Mouse (Mus musculus) intestine, embryonic 14.5 days (tissue): ENCODE results near the gene Mbnl2. TPM values are rescaled to one million over a fixed set of nuclear protein-coding genes. Genes with fewer than 3 reads are reported as not detected.
A peak's percentile ranks its signal among the peaks of the same experiment; 100 is the strongest.

Source experiments
- ATAC-seq: fragments of 200-750 bp; cut with Nextera tagmentation; replicated peaks from 2 replicates; pipeline ENCODE4 v1.8.0; 2017; ENCODE audit warnings: low read depth, moderate number of reproducible peaks, moderate TSS enrichment, moderate library complexity; ENCODE audit not compliant: low FRiP score, low TSS enrichment
- DNase-seq: peaks from one replicate; pipeline ENCODE4 v3.0.0-alpha.2; 2018; ENCODE audit warnings: low spot score
- H3K27ac ChIP-seq: fragments of 300-500 bp; sonication (generic); 2 replicates; pipeline ENCODE4 v1.5.1; 2014; ENCODE audit warnings: low read depth, mild to moderate bottlenecking, control low read depth
- H3K27me3 ChIP-seq: fragments of 300-500 bp; sonication (generic); replicated peaks from 2 replicates; pipeline ENCODE4 v1.6.1; 2014; ENCODE audit warnings: low read length, control low read depth; ENCODE audit not compliant: control insufficient read depth, insufficient read depth
- H3K36me3 ChIP-seq: fragments of 300-500 bp; sonication (generic); 2 replicates; pipeline ENCODE4 v1.6.1; 2014; ENCODE audit warnings: low read length, control low read depth; ENCODE audit not compliant: control insufficient read depth, insufficient read depth
- H3K4me1 ChIP-seq: fragments of 300-500 bp; sonication (generic); replicated peaks from 2 replicates; pipeline ENCODE4 v1.6.1; 2014; ENCODE audit warnings: low read length, control low read depth, mixed read lengths; ENCODE audit not compliant: control insufficient read depth, insufficient read depth
- H3K4me2 ChIP-seq: fragments of 300-500 bp; sonication (generic); 2 replicates; pipeline ENCODE4 v1.6.1; 2014; ENCODE audit warnings: low read length
- H3K4me3 ChIP-seq: fragments of 300-500 bp; sonication (generic); 2 replicates; pipeline ENCODE4 v1.5.1; 2014; ENCODE audit warnings: low read depth, low read length, control low read depth, mixed read lengths
- H3K9ac ChIP-seq: fragments of 300-500 bp; sonication (generic); 2 replicates; pipeline ENCODE4 v1.6.1; 2014; ENCODE audit warnings: mild to moderate bottlenecking, low read length
- H3K9me3 ChIP-seq: fragments of 300-500 bp; sonication (generic); 2 replicates; pipeline ENCODE4 v1.6.1; 2016; ENCODE audit warnings: low read length, control low read depth; ENCODE audit not compliant: control insufficient read depth
- WGBS: fragments of 180-500 bp; shearing (Covaris S2); extraction: QIAGEN DNeasy Blood & Tissue Kit; methylation state at CpG from one replicate; pipeline ENCODE4 v1.1.7; 2014; 5-methylcytosine and 5-hydroxymethylcytosine counted together
- polyA plus RNA-seq: library from polyadenylated mRNA; unstranded; fragments of >200 nt; fragmentation: Nextera tagmentation; extraction: Ambion mirVana; gene quantifications from 2 replicates; pipeline ENCODE4 v1.2.1, GENCODE M21; 2014

Mbnl2 gene
- polyA plus RNA-seq, 1 experiment from 2014 or later: 111 TPM

DNA sequence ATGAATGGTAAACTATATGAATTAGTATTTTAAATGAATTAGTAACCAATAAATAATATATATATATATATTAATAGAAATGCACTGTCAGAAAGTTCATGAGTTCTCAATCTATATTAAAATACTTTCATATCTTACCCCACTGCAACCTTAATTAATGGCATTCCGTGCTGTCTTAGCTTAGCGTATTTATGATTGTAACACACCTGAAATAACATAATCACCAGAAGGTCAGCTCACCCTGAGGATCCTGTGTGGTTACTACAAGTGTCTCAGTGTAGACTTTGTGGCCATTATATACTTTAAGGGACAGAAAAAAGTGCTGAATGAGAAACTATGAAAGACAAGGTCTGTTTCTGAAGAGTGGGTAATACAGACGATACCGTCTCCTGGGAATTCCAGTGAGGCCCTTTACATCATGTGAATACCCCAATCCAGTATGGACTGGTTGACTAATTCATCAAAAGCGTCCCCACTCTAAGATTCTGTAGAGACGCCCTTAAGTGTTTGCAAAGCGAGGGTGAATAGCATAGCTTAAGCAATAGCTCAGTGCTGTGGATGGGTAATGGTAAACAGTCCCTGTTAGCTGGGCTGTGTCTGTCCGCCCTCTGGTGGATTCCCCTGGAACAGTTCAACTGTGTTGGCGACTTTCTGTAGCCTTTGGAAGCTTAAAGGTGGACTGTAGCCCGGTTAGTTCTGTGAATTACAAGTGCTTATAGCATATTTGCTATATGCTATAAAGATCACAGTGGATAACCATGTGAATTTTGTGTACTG is 122.6 kb downstream of the Mbnl2 start:
- Histone ChIP-seq H3K36me3 (peaks cover 56% of the 10 kb centered on the region), H3K9me3 (no peaks in the 10 kb centered on the region), H3K9ac (no peak overlapping the region), H3K27me3 (no peaks in the 10 kb centered on the region), H3K27ac (no peak overlapping the region), H3K4me1 (no peaks in the 10 kb centered on the region), H3K4me3 (no peak overlapping the region), H3K4me2 (no peak overlapping the region)
- 36% methylated on average over 10 of the region's 10 CpGs for WGBS
- DNase-seq: peak; percentile 88
- peak; percentile 88 for ATAC-seq

- Histone ChIP-seq H3K4me2 (no peak overlapping the region), H3K9me3 (no peaks in the 10 kb centered on the region), H3K36me3 (peaks cover 65% of the 10 kb centered on the region), H3K27ac (no peak overlapping the region), H3K9ac (no peak overlapping the region), H3K4me3 (no peak overlapping the region), H3K4me1 (no peaks in the 10 kb centered on the region), H3K27me3 (no peaks in the 10 kb centered on the region)
- no peak for DNase-seq
- 78% methylated on average over 6 of the region's 6 CpGs for WGBS
- ATAC-seq: no peak
Measured at GRCm38 (mm10) chr14:120399614-120400013, 124.1 kb downstream of the Mbnl2 start.

GRCm38 (mm10) chr14:120401158-120401557 is 125.7 kb downstream of the Mbnl2 start:
- no peak overlapping the region for H3K9ac ChIP-seq
- 91% methylated on average over 15 of the region's 15 CpGs for WGBS
- H3K4me1 ChIP-seq: no peaks in the 10 kb centered on the region
- no peak overlapping the region for H3K27ac ChIP-seq
- no peak for DNase-seq
- no peak for ATAC-seq
- H3K36me3 ChIP-seq: peaks cover 76% of the 10 kb centered on the region
- no peak overlapping the region for H3K4me2 ChIP-seq
- H3K9me3 ChIP-seq: no peaks in the 10 kb centered on the region
- H3K4me3 ChIP-seq: no peak overlapping the region
- H3K27me3 ChIP-seq: no peaks in the 10 kb centered on the region

- no peak overlapping the region for H3K9ac ChIP-seq
- DNase-seq: no peak
- no peak for ATAC-seq
- no peaks in the 10 kb centered on the region for H3K9me3 ChIP-seq
- H3K27ac ChIP-seq: no peak overlapping the region
- no peak overlapping the region for H3K4me3 ChIP-seq
- H3K4me2 ChIP-seq: no peak overlapping the region
- WGBS: 96% methylated on average over 9 of the region's 9 CpGs
- H3K36me3 ChIP-seq: peaks cover 67% of the 10 kb centered on the region
- H3K4me1 ChIP-seq: no peaks in the 10 kb centered on the region
- H3K27me3 ChIP-seq: no peaks in the 10 kb centered on the region
Measured at GRCm38 (mm10) chr14:120402715-120403114, 127.2 kb downstream of the Mbnl2 start.

DNA sequence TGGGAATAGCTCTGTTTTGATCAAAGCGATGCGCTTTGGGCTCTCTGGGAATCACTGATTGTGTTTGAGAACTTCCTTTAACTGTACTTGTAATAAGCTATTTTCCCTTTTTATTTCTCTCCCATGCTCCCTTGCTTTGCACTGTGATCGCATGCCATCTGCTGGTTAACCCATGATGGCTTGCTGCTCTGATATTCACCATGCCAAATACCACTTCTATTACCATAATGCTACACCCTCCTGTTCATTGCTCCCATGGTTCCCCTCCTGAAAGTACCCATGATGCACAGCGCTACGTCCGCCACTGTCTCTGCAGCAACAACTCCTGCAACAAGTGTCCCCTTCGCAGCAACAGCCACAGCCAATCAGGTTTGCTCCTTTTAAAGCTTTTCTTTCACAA is 128.9 kb downstream of the Mbnl2 start:
- WGBS: 92% methylated on average over 7 of the region's 7 CpGs
- Histone ChIP-seq H3K4me3 (no peak overlapping the region), H3K27me3 (no peaks in the 10 kb centered on the region), H3K27ac (no peak overlapping the region), H3K4me1 (no peaks in the 10 kb centered on the region), H3K9ac (no peak overlapping the region), H3K4me2 (no peak overlapping the region), H3K9me3 (no peaks in the 10 kb centered on the region), H3K36me3 (peaks cover 68% of the 10 kb centered on the region)
- DNase-seq (no peak), ATAC-seq (no peak)

DNA sequence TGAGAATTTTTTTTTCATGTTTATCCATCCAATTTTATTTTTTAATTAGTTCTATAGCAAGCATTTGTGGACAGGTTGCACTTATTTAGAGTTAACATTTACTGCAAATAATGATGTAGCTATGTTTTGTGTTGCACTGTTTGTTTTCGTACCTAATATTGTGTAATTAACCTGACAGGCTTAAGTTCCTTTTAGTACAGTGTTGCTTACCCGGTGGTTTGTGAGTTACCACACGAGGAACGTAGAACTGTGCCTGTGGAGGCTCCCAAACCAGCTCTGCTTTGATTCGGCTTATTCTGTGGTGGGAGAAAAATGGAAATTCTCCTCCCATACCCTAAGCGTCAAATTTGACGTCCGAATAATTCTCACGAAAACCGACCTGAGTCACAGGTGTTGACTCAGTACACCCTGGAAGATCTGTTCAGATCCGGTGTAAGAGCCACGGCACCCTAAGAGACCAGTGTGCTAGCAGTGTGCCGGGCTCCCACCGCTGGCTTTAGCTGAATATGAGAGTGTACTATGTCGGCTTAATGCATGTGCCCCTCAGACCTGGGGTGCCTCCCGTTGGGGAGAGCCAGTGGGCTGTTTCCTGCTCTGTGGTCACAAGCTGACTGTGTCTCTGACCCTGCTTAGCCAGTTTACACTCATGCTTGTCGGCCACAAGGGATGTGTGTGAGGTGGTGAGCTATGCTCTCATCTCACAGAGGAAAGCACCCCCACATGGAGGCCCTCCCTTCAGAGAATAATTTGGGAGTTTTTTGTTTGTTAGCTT is 129.5 kb downstream of the Mbnl2 start:
- no peak overlapping the region for H3K4me3 ChIP-seq
- H3K4me2 ChIP-seq: no peak overlapping the region
- no peaks in the 10 kb centered on the region for H3K9me3 ChIP-seq
- no peaks in the 10 kb centered on the region for H3K4me1 ChIP-seq
- DNase-seq (no peak), ATAC-seq (no peak)
- H3K27me3 ChIP-seq: no peaks in the 10 kb centered on the region
- H3K9ac ChIP-seq: no peak overlapping the region
- H3K36me3 ChIP-seq: peaks cover 66% of the 10 kb centered on the region
- WGBS: 84% methylated on average over 17 of the region's 17 CpGs
- 0 out of 2 replicates have a peak overlapping the region, but pooled peaks have one; percentile 9 for H3K27ac ChIP-seq

DNA sequence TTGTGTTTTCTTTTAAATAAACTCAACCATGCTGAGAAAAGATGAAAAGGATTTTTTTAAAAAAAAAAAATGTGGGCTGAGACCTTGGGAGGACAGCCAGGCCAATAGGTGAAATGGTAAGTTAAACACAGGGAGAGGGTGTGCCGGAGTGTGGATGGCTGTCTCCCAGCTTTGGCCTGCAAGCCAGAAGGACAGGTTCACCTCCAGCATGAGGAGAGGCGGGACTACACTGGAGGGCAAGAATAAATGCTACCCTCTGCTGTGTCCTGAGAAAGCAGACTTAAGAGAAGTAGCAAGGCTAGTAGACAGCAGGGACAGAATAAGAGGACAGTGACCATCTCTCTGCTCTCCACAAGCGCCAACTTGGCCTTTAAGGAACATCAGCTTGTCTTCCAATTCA is 130.1 kb downstream of the Mbnl2 start:
- no peak for DNase-seq
- ATAC-seq: no peak
- H3K9me3 ChIP-seq: no peaks in the 10 kb centered on the region
- WGBS: 71% methylated on average over 3 of the region's 3 CpGs
- no peaks in the 10 kb centered on the region for H3K27me3 ChIP-seq
- H3K9ac ChIP-seq: no peak overlapping the region
- H3K4me3 ChIP-seq: no peak overlapping the region
- peak overlapping the region; percentile 39 for H3K27ac ChIP-seq
- peaks cover 66% of the 10 kb centered on the region for H3K36me3 ChIP-seq
- no peaks in the 10 kb centered on the region for H3K4me1 ChIP-seq
- no peak overlapping the region for H3K4me2 ChIP-seq

GRCm38 (mm10) chr14:120406271-120406670 is 130.8 kb downstream of the Mbnl2 start:
- DNase-seq (no peak), ATAC-seq (peak; percentile 30; the same call in 1 of the 2 replicates)
- H3K9ac ChIP-seq: no peak overlapping the region
- no peak overlapping the region for H3K4me3 ChIP-seq
- H3K4me2 ChIP-seq: no peak overlapping the region
- no peaks in the 10 kb centered on the region for H3K9me3 ChIP-seq
- WGBS: 64% methylated on average over 6 of the region's 6 CpGs
- peak overlapping the region; percentile 39 for H3K27ac ChIP-seq
- peaks cover 63% of the 10 kb centered on the region for H3K36me3 ChIP-seq
- H3K4me1 ChIP-seq: no peaks in the 10 kb centered on the region
- no peaks in the 10 kb centered on the region for H3K27me3 ChIP-seq
